Mouse (Mus musculus): ENCODE results near the gene Aim2.
A peak's percentile ranks its signal among the peaks of the same experiment; 100 is the strongest.
"Not testable (repeated sequence)": the region's sequence is repeated elsewhere in the genome, so short reads cannot be mapped to it uniquely, and the experiment has no call there.

The Aim2 gene

DNA sequence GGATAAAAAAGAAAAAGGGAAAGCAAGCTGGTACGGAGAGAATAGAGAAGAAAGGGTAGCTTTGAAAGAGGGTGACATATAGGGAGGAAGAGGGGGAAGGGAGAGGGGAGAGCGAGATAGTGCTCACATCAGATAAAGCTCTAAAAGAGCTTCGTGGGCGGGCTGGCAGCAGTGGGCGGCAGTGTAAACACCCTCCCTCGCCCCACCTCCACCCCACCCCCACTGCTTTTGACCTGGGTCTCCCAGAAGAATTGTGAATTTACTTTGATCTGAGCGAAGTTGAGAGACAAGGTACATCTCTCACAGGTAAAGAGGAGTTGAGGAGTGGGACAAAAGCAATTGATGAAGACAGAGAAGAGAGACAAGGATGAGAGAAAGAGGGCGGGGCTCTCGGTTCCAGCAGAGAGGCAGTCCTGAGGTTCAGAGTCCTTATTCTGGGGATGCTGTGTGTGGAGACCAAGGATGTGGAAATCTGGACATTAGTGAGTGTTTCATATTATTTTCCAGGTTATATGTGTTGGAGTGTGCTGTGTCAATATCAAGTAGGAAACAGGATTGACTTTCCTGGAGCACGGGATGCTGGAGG is at the start of gene Aim2:
Gene Aim2, plus strand, starts transcription at position 508 of the 586 bp plus-strand sequence.
- no peak for DNase-seq (ENCODE audit: low read depth, low spot score)

DNA sequence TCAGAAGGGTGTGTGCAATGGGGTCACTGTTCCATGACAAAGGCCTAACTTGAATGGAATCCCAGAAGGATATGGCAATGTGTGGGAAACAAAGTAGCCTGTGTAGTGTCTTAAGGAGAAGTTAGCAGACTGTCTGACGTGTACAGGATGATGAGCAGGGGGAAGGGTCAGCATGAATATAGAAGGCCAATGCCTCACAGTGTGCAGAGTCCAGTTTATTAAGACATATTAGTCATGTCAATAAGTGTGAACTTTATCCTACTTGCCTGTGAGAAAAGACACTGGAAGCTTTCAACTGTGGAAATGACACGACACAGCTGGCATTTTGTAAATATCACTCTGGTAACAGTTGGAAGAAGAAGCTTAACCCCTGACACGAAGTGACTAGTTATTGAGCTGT is 47.9 kb upstream of the Aim2 start:
- DNase-seq (ENCODE audit: low read depth, low spot score), result not testable (repeated sequence)

DNA sequence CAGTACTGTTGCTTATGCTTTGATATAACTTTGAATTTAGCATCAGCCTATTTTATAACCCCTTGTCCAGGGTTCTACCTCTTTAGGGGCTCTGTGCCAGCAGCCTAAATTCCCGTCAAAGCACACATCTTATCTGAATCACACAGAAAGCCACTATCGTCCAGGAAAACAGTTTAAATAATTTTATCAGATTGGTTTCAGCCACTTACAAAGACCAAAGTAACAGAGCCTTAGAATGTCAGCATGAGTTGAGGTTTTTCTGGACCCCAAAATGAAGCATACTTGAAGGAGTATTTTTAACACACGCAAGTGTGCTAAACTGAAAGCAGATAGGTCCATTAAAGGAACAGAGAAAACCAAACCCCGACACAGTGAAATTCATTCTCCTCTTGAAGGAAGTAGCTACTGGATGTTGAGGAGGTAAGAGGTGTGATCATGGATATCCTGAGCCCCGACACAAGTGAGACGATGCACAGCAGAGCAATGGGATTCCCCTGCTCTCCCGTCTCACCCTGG is 37.1 kb upstream of the Aim2 start:
- DNase-seq (ENCODE audit: low read depth, low spot score), result not testable (repeated sequence)

DNA sequence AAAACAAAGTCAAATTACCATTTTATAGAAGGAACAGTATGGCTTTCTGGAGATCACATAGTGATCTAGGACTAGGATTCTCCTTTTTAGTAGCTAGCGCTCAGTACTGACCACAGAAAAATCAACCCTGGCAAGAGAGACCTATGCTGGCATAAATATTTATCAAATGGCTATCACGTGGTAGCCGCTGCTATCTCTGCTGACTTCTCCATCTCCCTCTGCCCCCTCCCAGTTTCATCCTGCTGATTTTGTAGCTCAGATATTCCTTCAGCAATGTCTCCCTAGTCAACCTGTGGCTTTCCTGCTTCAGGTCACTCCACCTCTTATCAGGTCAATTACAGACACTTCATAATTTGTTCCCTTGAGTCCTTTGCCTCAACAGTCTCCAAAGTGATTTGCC is 35.0 kb upstream of the Aim2 start:
- DNase-seq (ENCODE audit: low read depth, low spot score), result no peak

DNA sequence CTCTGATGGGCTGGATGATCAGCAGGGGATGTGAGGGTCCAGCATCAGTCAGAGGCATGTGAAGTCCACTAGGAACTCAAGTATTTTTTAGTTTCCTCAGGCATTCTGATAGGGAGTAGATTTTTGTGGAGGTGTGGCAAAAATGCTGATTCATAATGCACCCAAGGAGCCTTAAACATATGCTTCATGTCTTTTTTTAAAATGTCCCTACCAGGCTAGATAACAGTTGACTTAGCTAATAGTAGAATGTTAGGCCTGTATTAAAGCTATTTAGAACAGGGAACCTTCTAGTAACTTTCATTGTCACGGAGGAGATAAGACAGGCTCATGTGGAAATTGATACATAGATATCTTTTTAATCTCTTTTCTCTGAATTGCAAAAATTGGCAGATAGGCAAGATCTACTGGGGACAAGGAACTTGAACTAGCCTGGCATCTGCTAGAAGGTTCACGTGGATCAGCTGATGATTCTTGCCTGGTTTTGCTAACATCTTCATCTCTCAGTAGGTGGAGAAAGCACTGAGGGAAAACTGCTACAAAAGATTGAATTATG is 32.7 kb upstream of the Aim2 start:
- no peak for DNase-seq (ENCODE audit: low read depth, low spot score)

DNA sequence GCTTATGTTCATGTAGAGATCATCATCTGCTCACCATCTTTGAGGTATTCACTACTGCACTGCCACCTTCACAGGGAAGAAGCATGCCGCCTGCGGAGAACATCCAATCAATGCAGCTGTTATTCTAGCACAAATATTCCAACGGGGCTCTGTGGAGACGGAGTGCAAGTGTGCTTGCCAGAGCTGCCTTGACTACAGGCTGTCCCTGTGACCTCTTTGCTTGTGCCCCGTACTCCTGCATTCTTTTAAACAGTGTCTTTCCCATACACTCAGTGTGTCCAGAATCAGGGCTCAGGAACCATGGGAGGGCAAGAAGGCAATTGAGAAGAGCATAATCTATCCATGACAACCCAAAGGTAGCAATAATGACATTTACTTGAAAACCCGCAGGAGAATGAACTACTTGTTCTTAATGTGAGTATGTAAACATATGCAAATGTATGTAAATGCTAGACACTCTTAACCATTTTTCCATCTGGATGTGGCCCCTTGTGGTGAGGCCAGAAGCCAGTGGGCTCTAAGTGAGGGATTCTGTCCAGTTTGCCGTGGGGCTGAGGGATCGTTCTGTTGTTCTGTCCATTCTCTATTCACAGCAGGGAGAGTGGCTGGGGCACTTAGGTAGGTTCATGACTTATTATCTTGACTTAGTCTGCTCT is 29.0 kb upstream of the Aim2 start:
- no peak for DNase-seq (ENCODE audit: low read depth, low spot score)

DNA sequence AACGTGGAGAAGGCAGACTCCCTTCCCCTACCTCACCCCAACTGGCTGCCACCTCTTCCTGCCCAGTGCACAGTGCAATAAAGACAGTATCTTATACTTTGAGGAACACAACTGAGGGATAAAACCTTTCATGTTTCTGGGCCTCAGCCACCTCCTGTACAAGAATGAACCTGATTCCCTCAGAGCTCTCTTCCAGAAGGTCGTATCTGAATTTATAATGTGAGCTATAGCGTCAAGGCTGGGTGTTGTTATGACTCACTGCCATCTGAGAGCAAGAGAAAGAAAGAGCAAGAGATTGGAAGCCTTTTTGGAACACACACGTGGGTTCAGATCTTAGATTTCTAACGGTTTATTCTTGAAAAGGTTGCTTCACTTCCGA is 28.4 kb upstream of the Aim2 start:
- no peak for DNase-seq (ENCODE audit: low read depth, low spot score)

DNA sequence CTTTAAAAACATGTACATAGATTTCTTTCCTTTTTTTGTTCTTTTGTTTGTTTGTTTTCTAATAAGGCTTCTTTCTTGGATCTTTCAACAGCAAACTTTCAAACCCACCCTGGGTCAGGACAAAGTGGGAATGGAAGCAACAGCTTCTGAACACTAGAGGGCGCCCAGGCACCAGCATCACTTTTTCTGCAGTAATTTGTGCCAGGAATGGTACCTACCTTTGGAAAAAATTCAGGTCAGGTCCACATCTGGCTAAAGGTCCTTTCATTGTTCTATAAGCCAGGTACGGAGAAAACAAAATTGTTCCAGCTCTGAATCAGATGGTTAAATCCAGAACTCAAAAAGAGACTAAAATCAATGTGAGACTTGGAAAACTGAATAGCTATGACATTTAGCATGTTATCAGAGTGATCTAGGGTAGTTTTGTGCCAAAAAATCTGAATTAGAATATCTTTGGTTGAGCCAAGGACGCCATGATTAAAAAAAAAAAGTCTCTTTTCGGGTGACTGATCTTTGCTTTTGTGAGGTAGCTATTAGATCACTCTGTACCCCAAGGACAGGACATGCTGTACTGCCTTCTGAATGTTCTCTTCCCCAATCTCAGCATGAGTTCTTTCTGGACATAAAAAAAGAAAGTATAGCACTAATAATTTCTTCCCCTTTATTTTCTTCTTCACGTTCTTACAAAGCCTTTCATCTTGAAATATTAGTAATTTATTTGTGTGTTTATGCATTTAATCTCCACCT is 26.7 kb upstream of the Aim2 start:
- DNase-seq (ENCODE audit: low read depth, low spot score), result peak; percentile 34

DNA sequence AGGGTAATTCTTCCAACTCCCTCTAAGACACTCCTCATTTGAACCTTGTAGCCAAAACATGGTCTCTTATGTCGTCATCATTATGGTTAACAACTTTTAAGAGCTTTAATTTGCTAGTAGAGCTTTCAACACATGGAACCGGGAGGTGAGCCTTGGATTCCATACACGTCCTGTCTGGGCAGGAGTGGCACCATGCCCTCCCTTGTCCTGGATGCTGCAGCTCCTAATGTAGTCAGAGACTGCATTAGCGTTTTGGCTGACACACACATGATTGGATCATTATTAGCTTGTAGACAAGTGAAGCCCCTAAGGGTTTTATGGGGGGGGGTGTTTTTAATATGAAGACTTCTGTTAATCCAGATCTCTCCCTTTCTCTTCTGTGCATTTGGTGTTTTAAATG is 25.7 kb upstream of the Aim2 start:
- DNase-seq (ENCODE audit: low read depth, low spot score), result no peak

DNA sequence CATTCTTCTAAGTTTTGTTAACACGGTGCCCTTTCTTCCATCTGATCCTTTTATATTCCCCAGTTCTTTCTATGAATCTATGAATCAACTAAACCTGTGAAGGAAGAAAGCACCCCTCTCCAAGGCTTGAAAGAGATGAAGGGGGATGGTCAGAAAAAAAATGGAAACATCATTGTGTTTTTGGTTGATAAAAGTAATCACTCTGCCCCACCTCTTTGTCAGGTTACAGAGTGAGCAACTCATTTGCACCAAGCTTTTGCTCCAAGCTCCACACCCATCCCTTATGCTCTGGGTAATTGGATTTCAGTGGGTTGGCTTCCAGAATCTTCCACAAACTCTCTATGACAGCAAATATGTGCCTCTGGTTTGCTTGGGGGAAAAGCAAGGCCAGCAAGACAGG is 25.3 kb upstream of the Aim2 start:
- no peak for DNase-seq (ENCODE audit: low read depth, low spot score)

DNA sequence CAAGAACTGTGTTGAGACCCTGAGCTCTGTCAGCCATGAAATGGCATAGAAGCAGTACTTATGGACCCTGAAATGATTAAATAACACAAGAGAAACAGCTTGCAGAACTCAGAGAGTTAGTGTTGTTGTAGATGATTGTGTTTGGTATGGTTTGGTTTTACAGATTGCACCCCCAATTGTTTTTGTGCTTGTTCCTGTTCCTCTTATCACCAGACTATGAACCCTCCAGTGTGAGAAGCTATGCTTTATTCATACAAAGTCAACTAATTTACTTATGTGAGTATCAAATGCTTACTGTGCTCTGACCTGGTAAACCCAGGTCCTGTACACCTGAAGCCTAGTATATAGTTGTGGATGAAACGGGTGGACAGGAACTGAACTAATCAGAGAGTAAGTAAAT is 24.1 kb upstream of the Aim2 start:
- DNase-seq (ENCODE audit: low read depth, low spot score), result no peak

DNA sequence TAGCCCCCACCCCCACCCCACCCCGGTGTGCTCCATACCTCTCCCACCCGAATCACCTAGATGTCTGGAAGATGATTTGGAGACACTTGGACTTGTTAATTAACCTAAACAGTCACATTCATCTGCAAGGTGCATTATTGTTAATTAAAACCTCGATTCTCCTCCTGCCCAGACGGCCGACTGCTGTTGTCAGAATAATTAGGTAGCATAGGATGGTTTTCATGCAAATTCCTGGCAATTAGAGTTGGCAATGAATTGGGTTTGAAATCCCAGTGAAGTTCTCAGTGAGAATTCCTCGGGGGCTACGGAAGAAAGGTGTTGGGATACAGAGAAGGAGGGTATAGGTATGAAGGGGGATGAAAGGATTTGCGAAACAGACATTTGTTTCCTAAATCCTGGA is 22.2 kb upstream of the Aim2 start:
- DNase-seq (ENCODE audit: low read depth, low spot score), result no peak

DNA sequence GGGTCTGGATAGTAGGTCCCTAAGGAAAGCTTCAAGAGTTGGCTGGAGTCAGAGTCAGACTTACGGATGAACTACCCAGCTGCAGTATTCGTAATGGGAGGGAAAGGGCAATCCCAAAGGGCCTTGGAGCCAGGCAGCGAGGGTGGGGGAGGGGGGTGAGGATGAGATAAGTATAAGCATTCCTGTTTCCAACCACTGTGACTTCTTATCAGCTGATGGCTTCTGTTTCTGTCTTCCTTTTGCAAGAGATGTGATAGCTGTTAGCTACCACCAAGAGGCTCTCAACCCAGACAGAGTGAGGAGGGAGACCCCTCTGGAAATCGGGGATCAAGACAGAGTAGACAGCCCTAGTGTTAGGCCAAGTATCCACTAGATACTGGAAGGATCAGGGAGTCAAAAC is 21.5 kb upstream of the Aim2 start:
- no peak for DNase-seq (ENCODE audit: low read depth, low spot score)

DNA sequence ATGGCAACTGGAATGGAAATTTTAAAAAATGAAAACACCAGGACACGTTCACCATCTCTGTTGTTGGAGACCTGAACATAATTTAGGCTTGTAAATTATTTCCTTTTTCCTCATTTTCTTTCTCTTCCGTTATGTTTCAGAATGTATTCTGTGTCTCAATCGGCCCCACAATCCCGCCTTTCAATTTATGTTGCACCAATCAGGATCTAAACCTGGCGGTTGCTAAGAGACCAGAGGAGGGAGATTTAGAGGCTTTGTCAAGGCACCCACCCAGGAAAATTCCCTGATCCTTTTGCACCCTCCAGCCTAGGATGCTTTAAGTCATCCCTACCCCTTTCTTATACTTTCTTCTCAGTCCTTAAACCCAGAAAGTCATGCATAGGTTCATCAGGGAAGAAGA is 20.9 kb upstream of the Aim2 start:
- no peak for DNase-seq (ENCODE audit: low read depth, low spot score)

DNA sequence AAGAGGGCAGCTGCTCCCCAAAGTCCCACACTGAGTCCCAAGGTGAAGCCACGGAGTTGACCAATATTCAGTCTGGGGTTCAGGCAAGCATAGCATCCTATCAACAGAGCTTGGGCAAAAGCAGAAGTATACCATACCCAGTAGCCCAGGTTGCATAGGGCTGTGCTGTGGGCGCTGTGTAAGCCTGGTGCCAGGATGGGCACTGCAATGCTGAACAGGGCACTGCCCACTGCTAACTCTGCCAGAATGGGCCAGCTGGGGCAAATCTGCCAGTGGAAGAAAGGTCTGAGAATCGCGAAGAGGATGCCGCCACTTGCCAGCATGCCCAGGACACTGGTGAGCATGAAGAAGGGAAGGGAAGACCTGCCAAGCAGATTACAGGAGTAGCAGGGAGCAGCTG is 18.3 kb upstream of the Aim2 start:
- DNase-seq (ENCODE audit: low read depth, low spot score), result no peak

DNA sequence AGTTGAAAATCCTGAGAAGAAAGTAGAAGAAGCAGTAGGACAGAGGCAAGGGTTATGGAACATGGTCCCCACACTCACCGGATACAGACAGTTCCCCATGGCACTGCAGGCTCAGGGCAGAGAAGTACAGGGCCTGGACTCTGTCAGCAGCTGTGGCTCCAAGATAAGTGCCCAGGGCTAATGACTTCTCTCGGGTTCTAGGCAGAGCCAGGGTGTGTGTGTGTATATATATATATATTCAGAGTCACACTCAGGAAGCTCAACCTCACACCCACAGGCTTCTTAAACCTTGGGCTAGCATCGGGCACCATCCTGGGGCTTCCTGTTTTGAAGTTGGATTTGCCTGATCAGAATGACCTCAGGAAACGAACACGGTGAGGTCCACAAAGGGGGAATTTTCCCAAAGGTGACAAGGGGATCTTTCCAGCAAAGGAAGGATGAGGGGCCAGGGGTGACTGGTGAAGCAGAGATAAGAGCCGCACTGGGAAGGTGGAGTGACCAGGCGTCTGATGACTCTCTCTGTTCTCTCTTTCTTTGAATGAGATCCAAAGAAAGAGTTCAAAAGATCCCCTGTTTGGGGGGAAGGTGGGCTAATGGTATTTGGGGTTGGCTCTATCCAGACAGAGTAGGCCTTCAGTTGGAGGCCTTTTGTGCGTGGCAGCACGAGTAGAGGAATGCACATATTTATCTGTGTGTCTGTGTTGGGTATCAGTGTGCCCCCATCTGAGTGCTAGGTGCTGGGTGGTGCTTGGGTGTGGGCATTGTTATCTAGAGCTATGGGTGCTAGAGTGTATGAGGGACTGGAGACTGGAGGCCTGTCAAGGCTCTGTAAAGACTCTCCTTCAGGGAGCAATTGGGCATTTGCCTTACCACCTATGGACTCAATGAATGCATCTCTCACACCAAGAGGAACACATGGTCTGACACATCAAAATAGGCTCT is 17.1 kb upstream of the Aim2 start, which contains the start of gene Ackr1:
Gene Ackr1, minus strand, starts transcription at position 439 of the 942 bp plus-strand sequence.
- no peak for DNase-seq (ENCODE audit: low read depth, low spot score)

DNA sequence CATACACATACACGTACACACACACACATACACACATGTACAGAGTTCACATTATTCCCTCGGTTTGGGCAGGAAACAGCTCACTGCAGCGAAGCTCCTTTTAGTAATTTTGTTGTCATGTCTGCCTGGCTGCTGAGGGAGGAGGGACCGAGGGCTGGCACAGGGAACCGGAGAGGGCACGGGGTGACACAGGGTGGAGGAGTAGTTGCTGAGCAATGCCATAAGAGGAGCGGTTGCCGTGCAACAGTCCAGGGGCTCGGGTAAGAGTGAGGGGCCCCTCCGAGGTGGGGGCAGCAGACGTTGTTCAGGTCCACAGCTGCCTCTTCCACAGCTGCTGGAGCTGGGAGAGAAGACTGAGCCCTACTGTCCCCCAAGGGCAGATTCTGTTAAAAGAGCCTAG is 14.8 kb upstream of the Aim2 start:
- DNase-seq (ENCODE audit: low read depth, low spot score), result no peak

DNA sequence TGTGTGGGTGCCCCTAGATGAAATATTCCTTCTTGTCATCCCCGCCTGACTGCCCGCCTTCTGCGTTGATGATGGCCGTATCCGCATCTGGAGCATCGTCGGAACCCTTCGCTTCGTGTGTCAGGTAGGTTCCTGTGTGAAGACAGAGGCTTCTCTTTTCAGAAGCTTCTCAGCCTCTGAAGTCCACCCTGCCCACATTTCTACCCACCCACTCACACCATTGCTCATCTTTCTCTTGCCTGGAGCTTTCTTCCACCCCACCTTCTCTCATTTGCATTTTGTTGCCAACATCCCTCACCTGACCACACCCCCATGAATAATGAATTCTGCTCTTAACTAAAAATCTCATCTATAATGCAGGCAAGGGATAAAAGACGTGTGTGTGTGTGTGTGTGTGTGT is 13.7 kb upstream of the Aim2 start:
- DNase-seq (ENCODE audit: low read depth, low spot score), result no peak

DNA sequence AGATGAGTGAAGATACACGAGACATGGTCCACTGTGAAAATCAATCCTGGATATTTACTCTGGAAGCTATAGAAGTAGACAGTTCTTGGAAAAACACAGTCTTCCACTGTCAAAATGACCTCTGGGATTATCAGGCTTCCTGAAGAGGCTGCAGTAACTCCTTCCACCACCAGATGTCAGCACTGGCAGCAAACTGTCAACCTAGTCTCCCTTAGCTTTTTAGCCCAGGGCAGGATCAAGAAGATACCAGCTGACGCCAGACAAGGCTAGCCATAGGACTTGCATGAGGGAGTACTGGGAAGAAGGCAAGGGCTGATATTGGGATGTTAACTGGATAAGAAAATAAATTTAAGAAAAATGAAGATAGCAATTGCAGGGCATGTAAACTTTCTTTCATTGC is 11.1 kb upstream of the Aim2 start:
- DNase-seq (ENCODE audit: low read depth, low spot score), result peak; percentile 14

DNA sequence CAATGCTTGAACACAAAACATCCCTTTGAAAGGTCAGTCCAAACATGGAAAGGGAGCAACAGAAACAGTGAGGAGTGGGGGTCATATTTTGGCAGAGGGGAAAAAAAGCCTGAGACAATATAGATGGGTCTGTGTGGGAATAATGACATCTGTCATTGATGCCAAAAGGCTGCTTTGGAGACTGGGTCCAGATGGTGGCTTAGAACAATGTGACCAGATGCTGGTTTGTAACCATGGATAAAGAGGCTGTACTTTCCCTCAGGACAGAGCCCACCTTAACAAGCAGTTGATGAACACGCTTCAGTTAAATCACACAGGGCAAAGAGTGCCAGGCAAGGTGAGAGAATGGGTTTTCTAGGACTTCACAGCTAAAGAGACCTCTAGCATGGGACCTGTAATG is 8.3 kb upstream of the Aim2 start:
- no peak for DNase-seq (ENCODE audit: low read depth, low spot score)

DNA sequence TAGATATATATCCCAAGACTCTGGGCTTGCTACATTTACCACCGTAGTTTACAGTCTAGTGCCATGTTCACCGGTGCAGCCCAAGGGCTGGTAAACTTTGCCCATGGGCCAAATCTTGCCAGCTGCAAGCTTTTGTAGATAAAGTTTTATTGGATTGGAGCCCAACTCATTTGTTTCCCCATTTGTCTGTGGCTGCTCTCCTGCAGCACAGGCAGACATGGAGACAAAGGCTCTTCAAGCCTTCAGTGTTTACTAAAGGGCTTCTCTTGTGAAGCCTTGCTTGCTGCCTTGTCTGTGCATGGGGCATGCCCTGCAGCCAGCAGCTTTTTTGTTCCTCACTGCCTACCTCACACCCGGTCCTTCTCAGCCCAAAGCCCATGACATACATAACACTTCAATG is 6.7 kb upstream of the Aim2 start:
- no peak for DNase-seq (ENCODE audit: low read depth, low spot score)

Data from forelimb bud, embryonic 11.5 days (tissue).